Mouse (Mus musculus): Measurements from ENCODE around the gene Zfp385b. TPM values are rescaled to one million over a fixed set of nuclear protein-coding genes. Genes with fewer than 3 reads are reported as not detected.

The Zfp385b gene
- total and polyA plus RNA-seq, 3 experiments = 1.3 to 1.6 TPM; not detected in 1

GRCm38 (mm10) chr2:77790295-77790694, 29.1 kb downstream of the Zfp385b start:
- DNase-seq = peak; percentile 14

DNA sequence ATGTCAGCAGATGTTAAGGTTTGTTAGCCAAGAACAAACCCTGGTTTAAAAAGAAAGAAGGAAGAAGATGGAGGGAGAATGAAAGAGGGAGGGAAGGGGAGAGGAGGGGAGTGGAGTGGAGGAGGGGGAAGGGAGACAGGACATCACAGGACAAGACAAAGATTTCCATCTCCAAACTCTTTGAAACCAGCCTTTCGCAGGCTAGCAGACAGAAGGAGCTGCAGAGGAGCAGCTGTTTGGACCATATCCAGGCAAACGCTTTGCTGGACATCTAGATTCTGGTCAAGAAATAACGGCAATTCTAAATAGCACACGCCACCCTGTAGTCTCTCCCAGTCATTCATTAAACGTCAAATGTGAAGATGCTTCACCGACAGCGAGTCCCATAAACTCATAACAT, 38.0 kb downstream of the Zfp385b start:
- no peak for DNase-seq

DNA sequence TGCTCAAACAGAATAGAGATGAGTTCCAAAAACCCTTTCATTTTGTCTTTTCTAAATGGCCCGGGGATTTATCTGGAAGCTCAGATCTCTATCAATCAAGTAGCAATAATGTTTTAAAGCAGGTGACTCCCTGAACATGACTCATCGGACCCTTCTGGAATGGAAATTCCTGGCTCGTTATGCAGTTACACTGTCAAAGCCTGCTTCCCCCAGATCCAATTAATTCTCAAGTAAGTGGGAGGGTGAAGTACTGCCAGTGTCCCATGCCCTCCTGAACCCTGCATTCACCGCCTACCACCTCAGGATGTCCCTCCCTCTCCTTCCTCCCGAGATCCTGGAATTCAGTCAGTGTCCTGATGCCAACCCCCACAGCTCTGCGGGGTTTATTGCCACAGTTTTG, 41.7 kb downstream of the Zfp385b start:
- DNase-seq = peak; percentile 24

DNA sequence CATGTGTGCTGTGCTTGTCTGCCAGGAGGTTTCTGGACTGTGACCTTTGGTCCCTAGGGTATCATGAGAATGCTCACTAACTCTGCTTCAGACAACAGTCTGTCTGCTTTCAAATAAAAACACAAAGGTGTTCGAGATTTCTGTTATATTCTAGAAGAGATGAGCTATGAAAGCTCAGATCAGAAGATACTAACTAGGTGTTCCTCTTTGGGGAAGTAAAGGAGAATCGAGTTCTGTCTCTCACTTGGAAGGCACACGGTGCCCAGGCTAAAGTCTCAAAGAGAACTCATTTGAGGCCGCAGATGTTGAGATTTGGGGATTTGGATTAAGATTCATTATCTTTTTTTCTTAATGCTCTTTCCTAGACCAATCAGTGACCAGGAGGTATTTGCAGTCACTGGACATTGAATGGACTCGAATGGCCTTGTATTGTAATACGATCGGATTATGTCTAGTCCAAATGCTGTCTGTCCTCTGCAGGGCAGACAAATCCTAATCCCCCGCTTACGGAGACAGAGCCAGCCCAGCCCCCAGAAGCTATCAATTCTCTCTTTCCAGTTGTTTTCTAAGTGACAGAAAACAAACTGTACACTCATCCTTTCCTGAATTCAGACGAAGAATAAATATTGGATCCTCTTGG, 42.3 kb downstream of the Zfp385b start:
- DNase-seq = no peak

- DNase-seq = no peak
These were observed 44.1 kb downstream of the Zfp385b start for GRCm38 (mm10) chr2:77775247-77775880.

DNA sequence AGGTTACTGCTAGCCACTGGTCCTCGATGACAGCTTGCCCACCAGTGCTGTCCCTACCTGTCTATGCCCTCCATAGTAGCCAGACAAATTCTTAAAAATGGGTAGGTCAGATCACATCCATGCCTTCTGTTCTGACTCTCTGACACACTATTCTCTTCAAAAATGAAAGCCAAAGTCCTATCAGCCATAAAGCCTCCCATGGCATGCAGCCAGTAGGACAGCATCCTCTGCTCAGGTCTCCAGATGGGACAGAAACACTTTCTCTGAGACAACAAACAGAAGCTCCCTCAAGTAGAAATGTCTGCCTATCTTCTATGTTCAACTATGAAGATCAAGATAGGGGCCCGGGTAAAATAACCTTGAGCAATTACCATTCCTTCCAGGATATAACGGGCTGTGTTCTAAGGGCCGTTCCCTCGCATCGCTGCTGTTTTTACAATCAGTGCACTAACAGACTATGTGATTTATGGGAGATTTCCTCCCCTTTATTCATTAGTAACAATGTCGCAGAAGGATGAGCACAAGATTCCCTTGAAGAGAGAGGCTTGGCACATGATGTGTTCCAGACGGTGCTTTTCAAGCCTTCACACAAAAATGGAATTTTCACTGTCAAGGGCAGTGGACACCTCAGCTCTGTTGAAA, 49.3 kb downstream of the Zfp385b start:
- DNase-seq = no peak

GRCm38 (mm10) chr2:77768321-77768886, 51.0 kb downstream of the Zfp385b start:
- no peak for DNase-seq

DNA sequence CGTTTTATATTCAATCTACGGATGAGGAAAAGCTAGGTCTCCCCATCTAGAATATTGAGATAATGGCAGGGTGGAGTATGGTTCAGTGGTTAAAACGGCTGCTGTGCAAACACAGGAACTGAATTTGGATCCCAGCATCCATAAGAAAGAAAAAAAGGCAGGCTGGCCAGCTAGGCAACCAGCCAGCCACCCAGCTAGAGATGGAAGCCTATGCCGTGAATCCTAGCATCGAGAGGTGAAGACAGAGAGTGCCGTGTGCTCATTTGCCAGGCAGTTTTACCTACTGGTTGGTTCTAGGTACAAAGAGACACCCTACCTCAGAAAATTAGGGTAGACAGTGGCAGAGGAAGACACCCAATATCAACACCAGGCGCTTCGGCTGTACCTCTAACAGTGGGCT, 57.5 kb downstream of the Zfp385b start:
- DNase-seq = no peak

- DNase-seq = no peak
These were observed 60.9 kb downstream of the Zfp385b start for GRCm38 (mm10) chr2:77758403-77759071.

GRCm38 (mm10) chr2:77752491-77752890, 66.9 kb downstream of the Zfp385b start:
- no peak for DNase-seq

GRCm38 (mm10) chr2:77749631-77750030, 69.8 kb downstream of the Zfp385b start:
- DNase-seq = no peak

- DNase-seq = no peak
These were observed 73.0 kb downstream of the Zfp385b start for GRCm38 (mm10) chr2:77746417-77746816.

- DNase-seq = no peak
These were observed 74.2 kb downstream of the Zfp385b start for GRCm38 (mm10) chr2:77745246-77745645.

DNA sequence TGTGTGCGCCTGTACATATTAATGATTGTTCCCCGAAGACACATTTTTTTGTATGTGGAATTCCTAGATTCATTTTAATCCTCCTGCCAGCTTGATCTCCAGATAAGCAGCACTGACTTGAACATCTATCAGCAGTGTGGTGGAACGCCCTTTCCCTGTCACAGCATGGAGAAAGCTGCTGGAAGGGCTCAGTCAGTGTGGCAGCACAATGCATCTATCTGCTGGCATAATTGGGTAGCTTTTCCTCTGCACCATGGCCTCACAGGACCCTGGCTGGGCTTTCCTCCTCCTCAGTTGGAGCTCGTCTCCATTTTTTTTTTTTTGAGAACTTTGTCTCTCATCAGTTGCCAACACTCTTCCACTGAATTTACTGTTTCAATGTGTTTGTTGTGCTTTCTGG, 77.1 kb downstream of the Zfp385b start:
- no peak for DNase-seq

GRCm38 (mm10) chr2:77730196-77730595, 89.2 kb downstream of the Zfp385b start:
- peak; percentile 71 for DNase-seq

- DNase-seq = no peak
These were observed 92.6 kb downstream of the Zfp385b start for GRCm38 (mm10) chr2:77726798-77727197.

DNA sequence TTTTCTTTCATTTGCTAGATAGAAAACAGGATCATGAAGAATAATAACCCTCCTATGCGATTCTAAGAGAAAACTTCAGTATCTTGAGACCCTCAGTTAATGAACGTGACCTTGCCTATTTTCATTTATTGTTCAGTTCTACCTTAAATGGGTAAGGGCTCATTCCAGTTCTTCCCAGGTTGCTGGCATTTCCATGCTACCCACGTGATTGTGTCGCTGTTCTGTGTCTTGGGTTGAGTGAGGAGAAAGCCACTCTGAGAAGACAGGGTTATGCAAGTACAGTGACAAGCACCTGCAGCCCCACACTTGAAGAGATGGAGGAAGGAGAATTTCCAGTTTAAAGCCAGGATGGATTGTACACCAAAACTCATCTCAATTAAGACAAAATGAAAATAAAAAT, 98.6 kb downstream of the Zfp385b start:
- DNase-seq = no peak

- DNase-seq = no peak
These were observed 103.1 kb downstream of the Zfp385b start for GRCm38 (mm10) chr2:77716367-77716766.

- DNase-seq = peak; percentile 82
These were observed 105.6 kb downstream of the Zfp385b start for GRCm38 (mm10) chr2:77713886-77714285.

DNA sequence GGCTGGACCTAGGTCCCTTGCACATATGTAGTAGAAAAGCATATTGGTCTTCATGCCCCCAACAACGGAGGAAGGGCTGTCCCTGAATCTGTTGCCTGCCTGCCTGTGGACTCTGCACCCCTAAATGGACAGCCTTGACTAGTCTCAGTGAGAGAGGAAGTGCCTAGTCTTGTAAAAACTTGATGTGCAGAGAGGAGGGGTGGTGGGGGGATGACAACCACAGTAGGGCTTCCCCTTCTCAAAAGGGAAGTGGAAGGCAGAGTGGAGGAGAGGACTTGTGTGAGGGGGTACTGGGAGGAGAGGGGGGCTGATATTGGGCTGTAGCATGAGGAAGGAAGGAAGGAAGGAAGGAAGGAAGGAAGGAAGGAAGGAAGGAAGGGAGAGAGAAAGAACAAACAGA, 107.7 kb downstream of the Zfp385b start:
- no peak for DNase-seq

DNA sequence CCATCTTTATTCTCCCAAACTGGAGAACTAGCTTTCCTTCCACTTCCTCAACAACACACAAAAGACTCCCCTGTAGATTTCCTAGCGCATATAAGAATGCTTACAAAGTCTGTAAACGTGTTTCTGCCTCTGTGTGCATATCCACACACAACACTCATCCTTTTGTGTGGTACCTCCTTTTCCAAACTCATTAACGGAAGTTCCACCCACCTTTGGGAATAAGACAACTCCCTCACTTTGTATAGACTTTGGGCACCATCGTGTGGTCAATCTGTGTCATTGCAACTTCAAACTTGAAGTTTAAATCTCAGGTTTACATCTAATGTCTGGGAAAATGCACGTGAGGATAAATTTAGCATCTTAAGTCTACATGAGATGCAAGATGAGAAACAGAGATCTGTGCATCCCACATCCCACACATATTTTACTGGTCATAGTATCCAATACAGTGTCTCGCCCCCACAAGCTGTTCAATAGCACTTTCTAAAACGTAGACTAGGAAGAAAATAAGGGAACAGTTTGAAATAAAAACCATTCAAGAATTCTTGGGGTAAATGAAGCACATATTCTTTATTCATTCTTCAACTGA, 110.1 kb downstream of the Zfp385b start:
- peak; percentile 29 for DNase-seq

- DNase-seq = no peak
These were observed 112.3 kb downstream of the Zfp385b start for GRCm38 (mm10) chr2:77707138-77707537.

Measured in adrenal gland, adult 2 months (tissue).